Mouse (Mus musculus) megakaryocyte, embryonic 14.5 days (primary cell): ENCODE measurements around the gene Ifrd2.
"Not testable (repeated sequence)": the region's sequence is repeated elsewhere in the genome, so short reads cannot be mapped to it uniquely, and the experiment has no call there.

Experiments used
- FLI1 ChIP-seq: IDR thresholded peaks from 2 replicates; pipeline ENCODE4 v1.6.1; 2012; ENCODE audit warnings: low read length, inconsistent platforms, mixed read lengths
- GATA1 ChIP-seq: IDR thresholded peaks from 3 replicates; pipeline ENCODE4 v1.6.1; 2012; ENCODE audit warnings: mixed read lengths, low read length, inconsistent platforms, borderline replicate concordance

- not testable (repeated sequence) for TF ChIP-seq GATA1, FLI1
Observed at GRCm38 (mm10) chr9:107565556-107565955, 21.9 kb upstream of the Ifrd2 start.
